Mouse (Mus musculus) lung, adult 2 months (tissue): ENCODE results near the gene Map7d1.

ENCODE experiments used
- CTCF ChIP-seq: fragments of 200-500 bp; IDR thresholded peaks from 2 replicates; pipeline ENCODE4 v1.5.1; 2011; ENCODE audit warnings: mild to moderate bottlenecking, low read length, control low read depth; ENCODE audit not compliant: insufficient read depth
- POLR2A ChIP-seq: fragments of 200-500 bp; IDR thresholded peaks from 2 replicates; pipeline ENCODE4 v1.6.1; 2011; ENCODE audit warnings: low read depth, mild to moderate bottlenecking, control low read depth, low read length, borderline replicate concordance; ENCODE audit errors: extremely low read depth

DNA sequence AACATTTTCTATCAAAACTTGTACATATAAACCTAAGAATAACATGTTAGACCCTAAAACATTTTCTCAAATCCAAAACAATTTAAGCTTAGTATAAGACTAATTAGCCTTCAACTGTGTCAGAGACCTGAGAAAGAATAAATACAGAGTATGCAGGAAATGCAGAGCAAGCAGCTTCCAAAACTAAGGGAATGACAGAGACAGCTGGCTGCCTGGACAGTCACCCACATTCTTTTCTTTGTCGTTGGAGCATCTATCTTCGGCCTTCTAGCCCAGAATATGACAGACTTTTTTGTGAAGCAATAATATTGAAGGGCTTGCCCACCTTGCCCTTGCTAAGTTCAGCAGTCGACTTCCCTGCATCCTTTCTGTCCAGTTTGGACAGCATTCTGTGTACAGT, 13.1 kb upstream of the Map7d1 start:
- TF ChIP-seq CTCF: no peak
- TF ChIP-seq POLR2A: no peak
